Mouse (Mus musculus): Measurements from ENCODE around the gene Prr22.

Prr22 gene

GRCm38 (mm10) chr17:56761991-56762410, 8.0 kb upstream of the Prr22 start:
- DNase-seq (ENCODE audit: low spot score) = peak; percentile 93

GRCm38 (mm10) chr17:56762769-56763731, 7.0 kb upstream of the Prr22 start:
- peak; percentile 66 for DNase-seq (ENCODE audit: low spot score)

GRCm38 (mm10) chr17:56763741-56764250, 6.3 kb upstream of the Prr22 start:
- DNase-seq (ENCODE audit: low spot score) = no peak

GRCm38 (mm10) chr17:56764474-56765354, 5.3 kb upstream of the Prr22 start, which contains the start of gene Dus3l:
Dus3l (plus strand) TSS chr17:56764757.
- peak; percentile 93 for DNase-seq (ENCODE audit: low spot score)

GRCm38 (mm10) chr17:56765431-56765830, 4.6 kb upstream of the Prr22 start:
- DNase-seq (ENCODE audit: low spot score) = no peak

GRCm38 (mm10) chr17:56766631-56767405, 3.2 kb upstream of the Prr22 start:
- DNase-seq (ENCODE audit: low spot score) = no peak

- DNase-seq (ENCODE audit: low spot score) = no peak
These were observed 2.4 kb upstream of the Prr22 start for GRCm38 (mm10) chr17:56767531-56768135.

GRCm38 (mm10) chr17:56768941-56769340, 1.1 kb upstream of the Prr22 start:
- DNase-seq (ENCODE audit: low spot score) = no peak

- DNase-seq (ENCODE audit: low spot score) = no peak
These were observed 7.5 kb downstream of the Prr22 start for GRCm38 (mm10) chr17:56777568-56777967.

- peak; percentile 32 for DNase-seq (ENCODE audit: low spot score)
These were observed 8.8 kb downstream of the Prr22 start for GRCm38 (mm10) chr17:56778779-56779362.

GRCm38 (mm10) chr17:56780291-56780978, 10.4 kb downstream of the Prr22 start:
- peak; percentile 45 for DNase-seq (ENCODE audit: low spot score)

GRCm38 (mm10) chr17:56788886-56789285, 18.8 kb downstream of the Prr22 start:
- no peak for DNase-seq (ENCODE audit: low spot score)

GRCm38 (mm10) chr17:56789286-56789685, 19.2 kb downstream of the Prr22 start:
- no peak for DNase-seq (ENCODE audit: low spot score)

GRCm38 (mm10) chr17:56792588-56792987, 22.5 kb downstream of the Prr22 start:
- no peak for DNase-seq (ENCODE audit: low spot score)

GRCm38 (mm10) chr17:56793614-56794319, 23.7 kb downstream of the Prr22 start:
- no peak for DNase-seq (ENCODE audit: low spot score)

GRCm38 (mm10) chr17:56799276-56799675, 29.2 kb downstream of the Prr22 start:
- no peak for DNase-seq (ENCODE audit: low spot score)

- DNase-seq (ENCODE audit: low spot score) = no peak
These were observed 32.0 kb downstream of the Prr22 start for GRCm38 (mm10) chr17:56802065-56802464.

GRCm38 (mm10) chr17:56804952-56805351, 34.9 kb downstream of the Prr22 start:
- no peak for DNase-seq (ENCODE audit: low spot score)

- DNase-seq (ENCODE audit: low spot score) = no peak
These were observed 35.7 kb downstream of the Prr22 start for GRCm38 (mm10) chr17:56805784-56806183.

Measured in yolk sac, embryonic 10.5 days (tissue).